Mouse (Mus musculus) limb, embryonic 13.5 days (tissue): ENCODE results near the gene Acadsb. TPM values are rescaled to one million over a fixed set of nuclear protein-coding genes. Genes with fewer than 3 reads are reported as not detected.

Source experiments
- ATAC-seq: fragments of 200-750 bp; cut with Nextera tagmentation; 2 replicates; pipeline ENCODE4 v1.8.0; 2017; ENCODE audit warnings: low read depth, moderate number of reproducible peaks, moderate TSS enrichment; ENCODE audit not compliant: low FRiP score
- H3K27ac ChIP-seq: fragments of 300-500 bp; sonication (generic); 2 replicates; pipeline ENCODE4 v1.5.1; 2015; ENCODE audit warnings: inconsistent platforms, mild to moderate bottlenecking, moderate library complexity
- H3K27me3 ChIP-seq: fragments of 300-500 bp; sonication (generic); 2 replicates; pipeline ENCODE4 v1.6.1; 2015; ENCODE audit warnings: mild to moderate bottlenecking, inconsistent platforms
- H3K36me3 ChIP-seq: fragments of 300-500 bp; sonication (generic); 2 replicates; pipeline ENCODE4 v1.6.1; 2015; ENCODE audit warnings: inconsistent platforms, mild to moderate bottlenecking, moderate library complexity
- H3K4me1 ChIP-seq: fragments of 300-500 bp; sonication (generic); 2 replicates; pipeline ENCODE4 v1.6.1; 2015; ENCODE audit warnings: inconsistent platforms
- H3K4me2 ChIP-seq: fragments of 300-500 bp; sonication (generic); replicated peaks from 2 replicates; pipeline ENCODE4 v1.6.1; 2015; ENCODE audit warnings: inconsistent platforms, mild to moderate bottlenecking, moderate library complexity
- H3K4me3 ChIP-seq: fragments of 300-500 bp; sonication (generic); 2 replicates; pipeline ENCODE4 v1.5.1; 2015; ENCODE audit warnings: moderate library complexity, mild to moderate bottlenecking, inconsistent platforms
- H3K9ac ChIP-seq: fragments of 300-500 bp; sonication (generic); 2 replicates; pipeline ENCODE4 v1.6.1; 2015; ENCODE audit warnings: mild to moderate bottlenecking, inconsistent platforms
- H3K9me3 ChIP-seq: fragments of 300-500 bp; sonication (generic); 2 replicates; pipeline ENCODE4 v1.6.1; 2016; ENCODE audit warnings: inconsistent platforms
- WGBS: fragments of 180-500 bp; shearing (Covaris S2); methylation state at CpG from one replicate; pipeline ENCODE4 v1.1.7; 2015; 5-methylcytosine and 5-hydroxymethylcytosine counted together
- polyA plus RNA-seq: library from polyadenylated mRNA; unstranded; fragments of >200 nt; fragmentation: Nextera tagmentation; extraction: Ambion mirVana; gene quantifications from 2 replicates; pipeline ENCODE4 v1.2.1, GENCODE M21; 2015

The Acadsb gene
- polyA plus RNA-seq, 1 experiment from 2014 or later = 106 TPM

DNA sequence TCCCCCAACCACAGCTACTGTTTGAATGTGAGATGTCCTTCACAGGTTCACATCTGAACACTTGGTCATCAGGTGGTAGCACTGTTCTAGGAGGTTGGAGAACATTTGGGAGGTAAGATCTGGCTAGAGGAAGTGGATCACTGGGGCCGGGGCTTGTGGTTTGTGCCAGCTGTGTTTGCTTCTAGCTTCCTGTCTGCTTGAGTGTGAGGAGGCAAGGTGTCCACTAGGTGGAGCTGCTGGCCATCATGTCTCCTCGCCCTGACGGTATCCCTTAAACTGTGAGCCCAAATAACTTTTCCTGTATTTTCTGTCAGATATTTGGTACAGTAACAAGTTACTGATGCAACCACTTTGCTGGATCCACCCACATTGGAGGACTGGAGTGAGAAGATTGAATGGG, 59.1 kb downstream of the Acadsb start:
- ATAC-seq = no peak

DNA sequence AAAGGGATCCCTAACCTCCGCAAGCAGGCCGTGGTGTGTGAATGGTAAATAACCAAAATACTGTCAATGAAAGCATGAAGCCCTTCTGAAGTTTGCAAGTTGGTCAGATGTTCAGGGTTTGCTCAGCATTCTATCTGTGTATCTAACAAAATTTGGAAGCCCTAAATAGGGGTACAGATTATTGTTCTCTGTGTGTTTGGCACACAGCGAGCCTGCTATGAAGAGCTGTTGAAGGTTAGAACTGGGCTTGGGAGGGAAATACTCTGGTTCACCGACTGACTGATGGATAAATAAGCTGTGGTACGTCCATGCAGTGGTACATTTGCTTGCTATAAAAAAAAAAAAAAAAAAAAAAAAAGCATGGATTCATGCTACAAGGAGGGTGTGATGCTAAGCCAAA, 61.1 kb downstream of the Acadsb start:
- 89% methylated on average over 5 of the region's 5 CpGs for WGBS
- H3K4me3 ChIP-seq = no peak overlapping the region
- H3K9me3 ChIP-seq = no peaks in the 10 kb centered on the region; the same call in 1 of the 2 replicates
- H3K4me1 ChIP-seq = no peaks in the 10 kb centered on the region
- H3K36me3 ChIP-seq = no peaks in the 10 kb centered on the region
- H3K9ac ChIP-seq = no peak overlapping the region
- ATAC-seq = no peak
- no peaks in the 10 kb centered on the region for H3K27me3 ChIP-seq
- H3K4me2 ChIP-seq = no peak overlapping the region
- no peak overlapping the region for H3K27ac ChIP-seq

More for the DNA sequence above, 59.1 kb downstream of the Acadsb start:
- Histone ChIP-seq H3K9ac (no peak overlapping the region), H3K27me3 (no peaks in the 10 kb centered on the region), H3K9me3 (no peaks in the 10 kb centered on the region; the same call in 1 of the 2 replicates), H3K4me3 (no peak overlapping the region), H3K4me2 (no peak overlapping the region), H3K4me1 (no peaks in the 10 kb centered on the region), H3K36me3 (no peaks in the 10 kb centered on the region), H3K27ac (no peak overlapping the region)
- 65% methylated on average over 3 of the region's 3 CpGs for WGBS

DNA sequence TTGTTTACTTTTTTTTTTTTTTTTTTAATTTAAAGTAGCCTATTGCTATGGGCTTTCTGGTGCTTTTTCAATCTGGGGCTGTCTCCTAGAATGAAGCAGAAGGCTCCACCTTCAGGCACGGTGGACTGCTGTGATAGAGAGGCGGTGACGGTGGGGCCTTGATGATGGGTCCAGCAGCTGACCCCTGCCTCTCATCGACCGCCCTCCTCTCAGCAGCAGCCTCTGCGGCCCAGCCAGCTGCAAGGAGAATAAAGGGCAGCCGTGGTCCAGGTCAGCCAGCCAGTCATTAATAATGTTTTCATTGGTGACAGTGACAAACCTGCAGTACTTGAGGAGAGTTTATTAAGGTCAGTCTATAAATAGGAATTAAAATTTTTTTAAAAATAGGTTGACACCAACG, 66.7 kb downstream of the Acadsb start:
- 21% methylated on average over 8 of the region's 8 CpGs for WGBS
- ATAC-seq = no peak
- no peaks in the 10 kb centered on the region for H3K9me3 ChIP-seq
- no peak overlapping the region for H3K9ac ChIP-seq
- no peak overlapping the region for H3K4me2 ChIP-seq
- H3K4me1 ChIP-seq = no peaks in the 10 kb centered on the region
- H3K36me3 ChIP-seq = no peaks in the 10 kb centered on the region
- no peak overlapping the region for H3K27ac ChIP-seq
- H3K4me3 ChIP-seq = no peak overlapping the region
- no peaks in the 10 kb centered on the region for H3K27me3 ChIP-seq

DNA sequence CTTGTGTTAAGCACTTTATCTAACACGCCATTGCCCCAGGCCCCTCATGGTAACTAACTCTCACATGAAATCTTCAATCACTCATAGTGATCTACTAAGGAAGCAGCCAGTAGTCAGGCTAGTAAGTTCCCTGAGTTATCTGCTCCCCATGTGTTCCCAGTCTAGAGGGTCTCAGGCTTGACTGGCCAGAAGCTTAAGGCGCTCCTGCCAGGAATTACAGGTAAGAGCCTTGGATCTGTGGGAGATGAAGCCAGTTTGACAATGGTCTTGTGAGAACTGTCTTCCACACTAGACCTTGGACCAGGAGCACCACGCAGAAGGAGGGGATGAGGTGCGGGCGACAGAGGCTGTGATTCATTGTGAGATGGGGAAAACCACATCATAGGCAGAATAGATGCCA, 68.0 kb downstream of the Acadsb start:
- Histone ChIP-seq H3K36me3 (no peaks in the 10 kb centered on the region), H3K9me3 (no peaks in the 10 kb centered on the region), H3K4me2 (no peak overlapping the region), H3K9ac (no peak overlapping the region), H3K4me3 (no peak overlapping the region), H3K4me1 (no peaks in the 10 kb centered on the region), H3K27ac (no peak overlapping the region), H3K27me3 (no peaks in the 10 kb centered on the region)
- ATAC-seq = no peak
- WGBS = 94% methylated on average over 5 of the region's 5 CpGs

Other genes starting within 250 kb of the Acadsb start
- gene 5430419D17Rik, start 236.2 kb upstream of the Acadsb start, polyA plus RNA-seq = not detected in 2 replicates
- gene Cuzd1, start 88.3 kb upstream of the Acadsb start, polyA plus RNA-seq = not detected in 2 replicates
- gene Fam24b, start 81.1 kb upstream of the Acadsb start, polyA plus RNA-seq = not detected in 2 replicates
- not detected in 2 replicates for gene Fam24a, start 76.7 kb upstream of the Acadsb start, polyA plus RNA-seq
- 24.8 and 25.0 TPM in 2 replicates for gene 2310057M21Rik, start 47.8 kb upstream of the Acadsb start, polyA plus RNA-seq
- 76.4 and 76.8 TPM in 2 replicates for gene Pstk, start 39.5 kb upstream of the Acadsb start, polyA plus RNA-seq
- gene Ikzf5, start 80 bp upstream of the Acadsb start, polyA plus RNA-seq = 14.8 and 15.0 TPM in 2 replicates
- gene Hmx3, start 132.3 kb downstream of the Acadsb start, polyA plus RNA-seq = not detected in 2 replicates
- gene Hmx2, start 138.2 kb downstream of the Acadsb start, polyA plus RNA-seq = not detected in 2 replicates
- 226 and 233 TPM in 2 replicates for gene Bub3, start 149.6 kb downstream of the Acadsb start, polyA plus RNA-seq